Mouse (Mus musculus): ENCODE data around the gene Mycl. TPM values are rescaled to one million over a fixed set of nuclear protein-coding genes. Genes with fewer than 3 reads are reported as not detected.
A peak's percentile ranks its signal among the peaks of the same experiment; 100 is the strongest.
"Not testable (repeated sequence)": the region's sequence is repeated elsewhere in the genome, so short reads cannot be mapped to it uniquely, and the experiment has no call there.

Mycl gene
- total and polyA plus RNA-seq, 3 experiments: 0.11 TPM; not detected in 2

- TF ChIP-seq GATA1 (IDR thresholded peaks at IDR 0.05; ENCODE audit: borderline replicate concordance, low read length): no peak
- TF ChIP-seq TAL1 (conservative IDR thresholded peaks at IDR 0.05; ENCODE audit: low read depth, low read length): no peak
- no peak for TF ChIP-seq CTCF (IDR thresholded peaks at IDR 0.05; ENCODE audit: low read depth, low read length)
- no peak for TF ChIP-seq GATA2 (IDR thresholded peaks at IDR 0.05; ENCODE audit: borderline replicate concordance, low read depth, low read length)
- TF ChIP-seq POLR2AphosphoS5 (IDR thresholded peaks at IDR 0.05; ENCODE audit: insufficient replicate concordance, low read depth, low read length): no peak
- Histone ChIP-seq H3K27me3 (ENCODE audit: insufficient read depth, low read length) (peaks cover 32% of the 10 kb centered on the region), H3K4me1 (ENCODE audit: insufficient read depth, low read depth, low read length) (no peaks in the 10 kb centered on the region), H3K9me3 (replicated peaks) (no peaks in the 10 kb centered on the region), H3K4me3 (ENCODE audit: low read depth, low read length) (no peak overlapping the region), H3K36me3 (replicated peaks) (no peaks in the 10 kb centered on the region)
- DNase-seq (ENCODE audit: low spot score) (no peak), ATAC-seq (ENCODE audit: extremely low read depth, insufficient number of reproducible peaks, low FRiP score, poor library complexity, severe bottlenecking) (no peak)
Observed at GRCm38 (mm10) chr4:122983486-122984261, 11.8 kb upstream of the Mycl start.

GRCm38 (mm10) chr4:122985110-122985509 is 10.3 kb upstream of the Mycl start:
- H3K27me3 ChIP-seq (ENCODE audit: insufficient read depth, low read length): peaks cover 28% of the 10 kb centered on the region
- no peaks in the 10 kb centered on the region for H3K4me1 ChIP-seq (ENCODE audit: insufficient read depth, low read depth, low read length)
- peak; percentile 35 for DNase-seq (ENCODE audit: low spot score)
- H3K4me3 ChIP-seq (ENCODE audit: low read depth, low read length): no peak overlapping the region
- no peaks in the 10 kb centered on the region for H3K36me3 ChIP-seq (replicated peaks)
- H3K9me3 ChIP-seq (replicated peaks): no peaks in the 10 kb centered on the region
- ATAC-seq (ENCODE audit: extremely low read depth, insufficient number of reproducible peaks, low FRiP score, poor library complexity, severe bottlenecking): peak; percentile 45
- TF ChIP-seq TAL1 (conservative IDR thresholded peaks at IDR 0.05; ENCODE audit: low read depth, low read length): no peak
- no peak for TF ChIP-seq GATA1 (IDR thresholded peaks at IDR 0.05; ENCODE audit: borderline replicate concordance, low read length)
- 0 out of 2 replicates have a peak, but pooled peaks have one; percentile 7 for TF ChIP-seq CTCF (IDR thresholded peaks at IDR 0.05; ENCODE audit: low read depth, low read length)

GRCm38 (mm10) chr4:122987421-122987820 is 8.0 kb upstream of the Mycl start:
- H3K9me3 ChIP-seq (replicated peaks): no peaks in the 10 kb centered on the region
- H3K36me3 ChIP-seq (replicated peaks): no peaks in the 10 kb centered on the region
- no peak overlapping the region for H3K4me3 ChIP-seq (ENCODE audit: low read depth, low read length)
- no peaks in the 10 kb centered on the region for H3K4me1 ChIP-seq (ENCODE audit: insufficient read depth, low read depth, low read length)
- ATAC-seq (ENCODE audit: extremely low read depth, insufficient number of reproducible peaks, low FRiP score, poor library complexity, severe bottlenecking) (no peak), DNase-seq (ENCODE audit: low spot score) (no peak)
- H3K27me3 ChIP-seq (ENCODE audit: insufficient read depth, low read length): peaks cover 17% of the 10 kb centered on the region
- TF ChIP-seq GATA2 (IDR thresholded peaks at IDR 0.05; ENCODE audit: borderline replicate concordance, low read depth, low read length) (no peak), POLR2AphosphoS5 (IDR thresholded peaks at IDR 0.05; ENCODE audit: insufficient replicate concordance, low read depth, low read length) (no peak), TAL1 (conservative IDR thresholded peaks at IDR 0.05; ENCODE audit: low read depth, low read length) (no peak), GATA1 (IDR thresholded peaks at IDR 0.05; ENCODE audit: borderline replicate concordance, low read length) (no peak), CTCF (IDR thresholded peaks at IDR 0.05; ENCODE audit: low read depth, low read length) (no peak)

DNA sequence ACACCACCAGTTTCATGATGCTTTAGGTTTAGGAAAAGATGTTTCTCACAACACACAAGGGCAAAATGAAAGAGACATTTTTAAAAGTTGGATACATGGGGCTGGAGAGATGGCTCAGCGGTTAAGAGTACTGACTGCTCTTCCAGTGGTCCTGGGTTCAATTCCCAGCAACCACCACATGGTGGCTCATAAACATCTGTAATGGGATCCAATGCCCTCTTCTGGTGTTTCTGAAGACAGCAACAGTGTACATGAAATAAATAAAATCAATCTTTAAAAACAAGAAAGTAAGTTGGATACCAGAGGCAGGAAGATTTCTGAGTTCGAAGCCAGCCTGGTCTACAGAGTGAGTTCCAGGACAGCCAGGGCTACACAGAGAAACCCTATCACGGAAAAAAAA is 7.4 kb upstream of the Mycl start:
- H3K4me1 ChIP-seq (ENCODE audit: insufficient read depth, low read depth, low read length); H3K36me3 ChIP-seq (replicated peaks); H3K9me3 ChIP-seq (replicated peaks); DNase-seq (ENCODE audit: low spot score); ATAC-seq (ENCODE audit: extremely low read depth, insufficient number of reproducible peaks, low FRiP score, poor library complexity, severe bottlenecking); H3K4me3 ChIP-seq (ENCODE audit: low read depth, low read length): not testable (repeated sequence)
- H3K27me3 ChIP-seq (ENCODE audit: insufficient read depth, low read length): peaks cover 19% of the 10 kb centered on the region

GRCm38 (mm10) chr4:122991177-122991576 is 4.3 kb upstream of the Mycl start:
- TF ChIP-seq POLR2AphosphoS5 (IDR thresholded peaks at IDR 0.05; ENCODE audit: insufficient replicate concordance, low read depth, low read length): no peak
- TF ChIP-seq GATA1 (IDR thresholded peaks at IDR 0.05; ENCODE audit: borderline replicate concordance, low read length): no peak
- no peak for TF ChIP-seq CTCF (IDR thresholded peaks at IDR 0.05; ENCODE audit: low read depth, low read length)
- Histone ChIP-seq H3K27me3 (ENCODE audit: insufficient read depth, low read length) (peaks cover 18% of the 10 kb centered on the region), H3K36me3 (replicated peaks) (no peaks in the 10 kb centered on the region), H3K9me3 (replicated peaks) (no peaks in the 10 kb centered on the region), H3K4me3 (ENCODE audit: low read depth, low read length) (no peak overlapping the region), H3K4me1 (ENCODE audit: insufficient read depth, low read depth, low read length) (peaks cover 6% of the 10 kb centered on the region; the same call in 1 of the 2 replicates)
- ATAC-seq (ENCODE audit: extremely low read depth, insufficient number of reproducible peaks, low FRiP score, poor library complexity, severe bottlenecking) (no peak), DNase-seq (ENCODE audit: low spot score) (no peak)

GRCm38 (mm10) chr4:122992276-122992675 is 3.2 kb upstream of the Mycl start:
- Histone ChIP-seq H3K27me3 (ENCODE audit: insufficient read depth, low read length) (peaks cover 29% of the 10 kb centered on the region), H3K4me1 (ENCODE audit: insufficient read depth, low read depth, low read length) (peaks cover 6% of the 10 kb centered on the region; the same call in 1 of the 2 replicates), H3K36me3 (replicated peaks) (no peaks in the 10 kb centered on the region), H3K9me3 (replicated peaks) (no peaks in the 10 kb centered on the region), H3K4me3 (ENCODE audit: low read depth, low read length) (no peak overlapping the region)
- DNase-seq (ENCODE audit: low spot score): no peak
- TF ChIP-seq CTCF (IDR thresholded peaks at IDR 0.05; ENCODE audit: low read depth, low read length): no peak
- no peak for TF ChIP-seq GATA1 (IDR thresholded peaks at IDR 0.05; ENCODE audit: borderline replicate concordance, low read length)
- TF ChIP-seq GATA2 (IDR thresholded peaks at IDR 0.05; ENCODE audit: borderline replicate concordance, low read depth, low read length): no peak
- no peak for TF ChIP-seq POLR2AphosphoS5 (IDR thresholded peaks at IDR 0.05; ENCODE audit: insufficient replicate concordance, low read depth, low read length)
- no peak for TF ChIP-seq TAL1 (conservative IDR thresholded peaks at IDR 0.05; ENCODE audit: low read depth, low read length)
- ATAC-seq (ENCODE audit: extremely low read depth, insufficient number of reproducible peaks, low FRiP score, poor library complexity, severe bottlenecking): no peak
